Mouse (Mus musculus) neural tube, embryonic 14.5 days (tissue): ENCODE results near the gene Opcml. TPM values are rescaled to one million over a fixed set of nuclear protein-coding genes. Genes with fewer than 3 reads are reported as not detected.

Experiments used
- ATAC-seq: fragments of 200-750 bp; cut with Nextera tagmentation; 2 replicates; pipeline ENCODE4 v1.8.0; 2017; ENCODE audit warnings: low read depth, mild to moderate bottlenecking, moderate TSS enrichment, moderate library complexity
- H3K27ac ChIP-seq: fragments of 300-500 bp; sonication (generic); 2 replicates; pipeline ENCODE4 v1.5.1; 2014; ENCODE audit warnings: low read depth, mild to moderate bottlenecking, control low read depth, low read length, moderate library complexity, mixed read lengths
- H3K27me3 ChIP-seq: fragments of 300-500 bp; sonication (generic); 2 replicates; pipeline ENCODE4 v1.6.1; 2014; ENCODE audit warnings: low read length; ENCODE audit not compliant: control insufficient read depth, insufficient read depth
- H3K36me3 ChIP-seq: fragments of 300-500 bp; sonication (generic); 2 replicates; pipeline ENCODE4 v1.6.1; 2014; ENCODE audit warnings: low read length, mixed read lengths; ENCODE audit not compliant: control insufficient read depth, insufficient read depth
- H3K4me1 ChIP-seq: fragments of 300-500 bp; sonication (generic); 2 replicates; pipeline ENCODE4 v1.6.1; 2014; ENCODE audit warnings: low read length; ENCODE audit not compliant: control insufficient read depth, insufficient read depth
- H3K4me2 ChIP-seq: fragments of 300-500 bp; sonication (generic); 2 replicates; pipeline ENCODE4 v1.6.1; 2014; ENCODE audit warnings: mild to moderate bottlenecking, low read depth, low read length, control low read depth
- H3K4me3 ChIP-seq: fragments of 300-500 bp; sonication (generic); 2 replicates; pipeline ENCODE4 v1.5.1; 2014; ENCODE audit warnings: low read depth, low read length, control low read depth, mixed read lengths
- H3K9ac ChIP-seq: fragments of 300-500 bp; sonication (generic); replicated peaks from 2 replicates; pipeline ENCODE4 v1.6.1; 2014; ENCODE audit warnings: low read depth, mild to moderate bottlenecking, control low read depth, low read length, mixed read lengths
- H3K9me3 ChIP-seq: fragments of 300-500 bp; sonication (generic); 2 replicates; pipeline ENCODE4 v1.6.1; 2016; ENCODE audit warnings: low read length; ENCODE audit not compliant: control insufficient read depth
- WGBS: fragments of 180-500 bp; shearing (Covaris S2); extraction: QIAGEN DNeasy Blood & Tissue Kit; methylation state at CpG from one replicate; pipeline ENCODE4 v1.1.7; 2014; 5-methylcytosine and 5-hydroxymethylcytosine counted together
- polyA plus RNA-seq: library from polyadenylated mRNA; unstranded; fragments of >200 nt; fragmentation: Nextera tagmentation; extraction: Ambion mirVana; gene quantifications from 2 replicates; pipeline ENCODE4 v1.2.1, GENCODE M21; 2014

Opcml gene
- polyA plus RNA-seq, 1 experiment from 2014 or later = 49.3 TPM

- 75% methylated on average over 6 of the region's 6 CpGs for WGBS
- Histone ChIP-seq H3K27me3 (no peaks in the 10 kb centered on the region), H3K4me3 (no peak overlapping the region), H3K36me3 (no peaks in the 10 kb centered on the region), H3K4me1 (no peaks in the 10 kb centered on the region), H3K9ac (no peak overlapping the region), H3K4me2 (no peak overlapping the region), H3K27ac (no peak overlapping the region), H3K9me3 (no peaks in the 10 kb centered on the region)
- ATAC-seq = no peak
These were observed 673.0 kb downstream of the Opcml start for GRCm38 (mm10) chr9:28463622-28464021.

DNA sequence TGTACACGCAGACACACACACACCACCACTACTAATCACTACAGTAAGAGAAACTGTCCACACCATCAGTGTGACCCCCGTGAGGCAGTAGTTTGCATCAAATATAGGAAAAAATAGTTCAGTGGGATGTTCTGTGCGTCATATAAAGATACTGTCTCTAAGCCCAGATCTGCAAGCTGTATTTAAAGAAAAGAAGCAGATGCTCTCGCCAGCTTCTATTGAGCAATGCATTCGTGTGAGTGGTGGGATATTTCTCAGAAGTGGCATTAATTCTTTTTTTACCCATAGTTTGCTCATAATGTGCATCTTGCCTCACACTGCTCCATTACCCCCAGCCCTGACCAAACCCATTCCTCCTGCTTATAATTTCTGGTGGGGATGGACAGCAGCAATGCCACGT is 678.8 kb downstream of the Opcml start:
- 89% methylated on average over 6 of the region's 6 CpGs for WGBS
- ATAC-seq = no peak

DNA sequence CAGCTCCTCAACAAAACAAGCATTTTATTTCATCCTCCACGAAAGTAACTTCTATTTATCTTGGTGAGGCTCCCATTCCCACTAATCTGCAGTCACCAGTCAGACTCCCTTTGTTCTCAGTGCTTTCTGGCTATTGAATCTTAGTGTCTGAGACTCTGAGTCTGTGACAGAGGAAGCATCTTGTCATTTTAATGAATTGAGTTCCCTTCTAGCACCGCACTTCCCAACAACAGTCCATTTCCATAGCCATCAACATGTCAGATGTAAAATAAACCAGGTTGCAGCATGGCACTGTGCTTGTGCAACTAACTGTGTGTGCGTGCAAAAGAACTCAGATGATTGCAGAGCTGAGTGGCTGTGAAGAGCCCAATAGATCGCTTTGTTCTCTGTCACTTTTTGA is 680.9 kb downstream of the Opcml start:
- Histone ChIP-seq H3K4me3 (no peak overlapping the region), H3K27ac (no peak overlapping the region)

More for the DNA sequence above, 678.8 kb downstream of the Opcml start:
- H3K27ac ChIP-seq = no peak overlapping the region
- H3K9ac ChIP-seq = no peak overlapping the region
- no peaks in the 10 kb centered on the region for H3K27me3 ChIP-seq
- H3K36me3 ChIP-seq = no peaks in the 10 kb centered on the region
- no peak overlapping the region for H3K4me2 ChIP-seq
- H3K4me1 ChIP-seq = peaks cover 6% of the 10 kb centered on the region; the same call in 1 of the 2 replicates
- no peak overlapping the region for H3K4me3 ChIP-seq
- H3K9me3 ChIP-seq = no peaks in the 10 kb centered on the region

DNA sequence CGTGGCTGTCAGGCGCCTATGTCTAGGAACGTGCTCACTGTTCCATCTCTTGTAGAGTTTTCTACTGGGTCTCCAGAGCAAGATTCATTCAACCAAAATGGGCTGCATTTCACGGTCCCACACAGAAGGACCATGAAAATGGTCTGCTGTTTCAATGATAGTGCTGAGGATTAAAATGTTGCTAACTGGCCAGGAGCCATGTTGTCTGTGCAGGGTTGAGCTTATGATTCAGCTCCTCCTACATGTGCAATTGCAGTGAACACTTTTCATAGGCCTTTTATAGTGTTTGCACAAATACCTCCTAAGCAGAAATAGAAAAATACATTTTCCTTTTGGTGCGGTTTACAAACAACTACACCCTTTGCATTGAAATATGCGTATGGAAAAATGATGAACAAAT is 684.0 kb downstream of the Opcml start:
- Histone ChIP-seq H3K27ac (no peak overlapping the region), H3K9me3 (no peaks in the 10 kb centered on the region), H3K27me3 (no peaks in the 10 kb centered on the region), H3K4me1 (peaks cover 6% of the 10 kb centered on the region; the same call in 1 of the 2 replicates), H3K36me3 (no peaks in the 10 kb centered on the region), H3K4me2 (no peak overlapping the region), H3K4me3 (no peak overlapping the region), H3K9ac (no peak overlapping the region)
- WGBS = 92% methylated on average over 6 of the region's 6 CpGs
- ATAC-seq = no peak

More for the DNA sequence above, 680.9 kb downstream of the Opcml start:
- Histone ChIP-seq H3K4me2 (no peak overlapping the region), H3K36me3 (no peaks in the 10 kb centered on the region), H3K9ac (no peak overlapping the region), H3K9me3 (no peaks in the 10 kb centered on the region), H3K27me3 (no peaks in the 10 kb centered on the region), H3K4me1 (peaks cover 6% of the 10 kb centered on the region; the same call in 1 of the 2 replicates)
- WGBS = 27% methylated on average over 4 of the region's 4 CpGs
- ATAC-seq = no peak

DNA sequence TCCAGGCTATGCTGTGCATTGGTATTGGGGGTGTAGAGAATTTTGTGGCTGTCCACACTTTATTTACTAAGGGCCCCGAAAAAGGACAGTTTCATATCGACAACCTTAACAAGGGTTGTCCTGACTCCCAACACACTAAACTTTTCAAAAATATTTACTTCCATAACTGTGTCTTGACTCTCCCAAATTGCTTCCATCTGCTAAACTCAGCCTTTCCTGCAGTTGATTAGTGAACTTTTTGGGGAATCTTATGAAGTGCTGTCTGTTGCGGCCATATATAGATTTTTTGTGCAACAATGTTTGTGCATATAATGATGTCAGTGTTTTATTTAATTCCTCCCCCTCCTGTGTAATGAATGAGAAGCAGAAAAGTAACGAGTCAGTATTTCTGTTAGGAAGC is 690.7 kb downstream of the Opcml start:
- Histone ChIP-seq H3K27me3 (no peaks in the 10 kb centered on the region), H3K36me3 (no peaks in the 10 kb centered on the region), H3K9ac (no peak overlapping the region), H3K27ac (no peak overlapping the region), H3K4me1 (no peaks in the 10 kb centered on the region), H3K4me3 (no peak overlapping the region), H3K4me2 (no peak overlapping the region), H3K9me3 (no peaks in the 10 kb centered on the region)
- WGBS = 81% methylated on average over 4 of the region's 4 CpGs
- no peak for ATAC-seq

GRCm38 (mm10) chr9:28488499-28488898 is 697.9 kb downstream of the Opcml start:
- Histone ChIP-seq H3K4me1 (no peaks in the 10 kb centered on the region), H3K4me2 (no peak overlapping the region), H3K4me3 (no peak overlapping the region), H3K36me3 (no peaks in the 10 kb centered on the region), H3K9ac (no peak overlapping the region), H3K27ac (no peak overlapping the region), H3K9me3 (no peaks in the 10 kb centered on the region), H3K27me3 (no peaks in the 10 kb centered on the region)
- no peak for ATAC-seq
- 81% methylated on average over 2 of the region's 2 CpGs for WGBS

DNA sequence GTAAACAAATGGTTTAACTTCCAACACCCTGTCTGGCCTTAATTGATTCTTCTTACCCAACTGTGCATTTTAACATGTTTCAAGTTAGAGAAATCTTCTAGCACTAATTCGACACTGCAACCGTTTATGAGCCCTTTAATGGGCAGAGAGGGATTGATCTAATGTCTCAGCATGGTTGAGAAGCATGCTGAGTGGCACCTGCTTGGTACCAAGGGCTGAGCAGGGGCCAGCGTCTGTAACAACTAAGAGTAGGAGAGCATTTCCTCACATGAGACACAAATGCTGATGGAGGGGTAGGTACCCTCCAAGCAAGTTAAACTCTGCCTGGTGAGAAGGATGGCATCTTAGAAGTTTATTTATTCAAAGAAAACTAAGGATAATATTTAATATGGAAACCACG is 699.3 kb downstream of the Opcml start:
- Histone ChIP-seq H3K9me3 (no peaks in the 10 kb centered on the region), H3K27ac (no peak overlapping the region), H3K4me2 (no peak overlapping the region), H3K27me3 (no peaks in the 10 kb centered on the region), H3K4me1 (no peaks in the 10 kb centered on the region), H3K4me3 (no peak overlapping the region), H3K9ac (no peak overlapping the region), H3K36me3 (no peaks in the 10 kb centered on the region)
- WGBS = 65% methylated on average over 4 of the region's 4 CpGs
- no peak for ATAC-seq

- H3K36me3 ChIP-seq = no peaks in the 10 kb centered on the region
- H3K4me3 ChIP-seq = no peak overlapping the region
- WGBS = 92% methylated on average over 3 of the region's 3 CpGs
- ATAC-seq = no peak
- H3K9ac ChIP-seq = no peak overlapping the region
- H3K27me3 ChIP-seq = no peaks in the 10 kb centered on the region
- no peaks in the 10 kb centered on the region for H3K4me1 ChIP-seq
- no peak overlapping the region for H3K27ac ChIP-seq
- no peak overlapping the region for H3K4me2 ChIP-seq
- no peaks in the 10 kb centered on the region for H3K9me3 ChIP-seq
These were observed 699.8 kb downstream of the Opcml start for GRCm38 (mm10) chr9:28490410-28490809.

GRCm38 (mm10) chr9:28499841-28500794 is 709.5 kb downstream of the Opcml start:
- no peak for ATAC-seq
- no peaks in the 10 kb centered on the region for H3K36me3 ChIP-seq
- no peak overlapping the region for H3K27ac ChIP-seq
- H3K4me3 ChIP-seq = no peak overlapping the region
- H3K9me3 ChIP-seq = no peaks in the 10 kb centered on the region
- no peaks in the 10 kb centered on the region for H3K4me1 ChIP-seq
- H3K9ac ChIP-seq = no peak overlapping the region
- H3K4me2 ChIP-seq = no peak overlapping the region
- no peaks in the 10 kb centered on the region for H3K27me3 ChIP-seq
- 72% methylated on average over 12 of the region's 12 CpGs for WGBS
